Mouse (Mus musculus) heart, embryonic 14.5 days (tissue): Measurements from ENCODE around the gene Unc93b1. TPM values are rescaled to one million over a fixed set of nuclear protein-coding genes. Genes with fewer than 3 reads are reported as not detected.
A peak's percentile ranks its signal among the peaks of the same experiment; 100 is the strongest.

Experiments
- ATAC-seq: fragments of 200-750 bp; cut with Nextera tagmentation; 2 replicates; pipeline ENCODE4 v1.8.0; 2017; ENCODE audit warnings: low read depth, moderate TSS enrichment; ENCODE audit not compliant: insufficient number of reproducible peaks, insufficient read depth, low FRiP score
- H3K27ac ChIP-seq, 2 experiments: fragments of 200-500 bp in 1 of 2; fragments of 300-500 bp in 1 of 2; sonication (generic) in 1 of 2; replicated peaks in 1 of 2; 2 replicates each; pipeline ENCODE4 v1.5.1; 2012 to 2014; ENCODE audit warnings: low read depth in 2 of 2, low read length in 2 of 2, control low read depth in 1 of 2, mild to moderate bottlenecking in 1 of 2, mixed read lengths in 1 of 2; ENCODE audit not compliant: control insufficient read depth in 1 of 2, insufficient read depth in 1 of 2
- H3K27me3 ChIP-seq: fragments of 300-500 bp; sonication (generic); 2 replicates; pipeline ENCODE4 v1.6.1; 2014; ENCODE audit warnings: mild to moderate bottlenecking, low read length, control low read depth; ENCODE audit not compliant: control insufficient read depth, insufficient read depth
- H3K36me3 ChIP-seq: fragments of 300-500 bp; sonication (generic); 2 replicates; pipeline ENCODE4 v1.6.1; 2014; ENCODE audit warnings: mild to moderate bottlenecking, control low read depth, low read length, mixed read lengths; ENCODE audit not compliant: control insufficient read depth, insufficient read depth
- H3K4me1 ChIP-seq, 2 experiments: fragments of 200-500 bp in 1 of 2; fragments of 300-500 bp in 1 of 2; sonication (generic) in 1 of 2; 2 replicates each; pipeline ENCODE4 v1.6.1; 2012 to 2014; ENCODE audit warnings: low read length in 2 of 2, control low read depth in 1 of 2, mixed read lengths in 1 of 2; ENCODE audit not compliant: control insufficient read depth in 2 of 2, insufficient read depth in 2 of 2
- H3K4me2 ChIP-seq: fragments of 300-500 bp; sonication (generic); 2 replicates; pipeline ENCODE4 v1.6.1; 2014; ENCODE audit warnings: mild to moderate bottlenecking, low read length
- H3K4me3 ChIP-seq, 2 experiments: fragments of 200-500 bp in 1 of 2; fragments of 300-500 bp in 1 of 2; sonication (generic) in 1 of 2; 2 replicates each; pipeline ENCODE4 v1.5.1; 2012 to 2014; ENCODE audit warnings: low read length in 2 of 2, mild to moderate bottlenecking in 2 of 2, control low read depth in 1 of 2, low read depth in 1 of 2, moderate library complexity in 1 of 2; ENCODE audit not compliant: control insufficient read depth in 1 of 2, insufficient read depth in 1 of 2
- H3K9ac ChIP-seq: fragments of 300-500 bp; sonication (generic); 2 replicates; pipeline ENCODE4 v1.6.1; 2014; ENCODE audit warnings: mild to moderate bottlenecking, low read length
- H3K9me3 ChIP-seq: fragments of 300-500 bp; sonication (generic); 2 replicates; pipeline ENCODE4 v1.6.1; 2016; ENCODE audit warnings: low read length, control low read depth; ENCODE audit not compliant: control insufficient read depth
- WGBS: fragments of 180-500 bp; shearing (Covaris S2); extraction: QIAGEN DNeasy Blood & Tissue Kit; methylation state at CpG from one replicate; pipeline ENCODE4 v1.1.7; 2014; 5-methylcytosine and 5-hydroxymethylcytosine counted together
- polyA plus RNA-seq: library from polyadenylated mRNA; unstranded; fragments of >200 nt; fragmentation: Nextera tagmentation; extraction: Ambion mirVana; gene quantifications from 2 replicates; pipeline ENCODE4 v1.2.1, GENCODE M21; 2014

The Unc93b1 gene
- polyA plus RNA-seq = 11.2 and 14.5 TPM in 2 replicates

DNA sequence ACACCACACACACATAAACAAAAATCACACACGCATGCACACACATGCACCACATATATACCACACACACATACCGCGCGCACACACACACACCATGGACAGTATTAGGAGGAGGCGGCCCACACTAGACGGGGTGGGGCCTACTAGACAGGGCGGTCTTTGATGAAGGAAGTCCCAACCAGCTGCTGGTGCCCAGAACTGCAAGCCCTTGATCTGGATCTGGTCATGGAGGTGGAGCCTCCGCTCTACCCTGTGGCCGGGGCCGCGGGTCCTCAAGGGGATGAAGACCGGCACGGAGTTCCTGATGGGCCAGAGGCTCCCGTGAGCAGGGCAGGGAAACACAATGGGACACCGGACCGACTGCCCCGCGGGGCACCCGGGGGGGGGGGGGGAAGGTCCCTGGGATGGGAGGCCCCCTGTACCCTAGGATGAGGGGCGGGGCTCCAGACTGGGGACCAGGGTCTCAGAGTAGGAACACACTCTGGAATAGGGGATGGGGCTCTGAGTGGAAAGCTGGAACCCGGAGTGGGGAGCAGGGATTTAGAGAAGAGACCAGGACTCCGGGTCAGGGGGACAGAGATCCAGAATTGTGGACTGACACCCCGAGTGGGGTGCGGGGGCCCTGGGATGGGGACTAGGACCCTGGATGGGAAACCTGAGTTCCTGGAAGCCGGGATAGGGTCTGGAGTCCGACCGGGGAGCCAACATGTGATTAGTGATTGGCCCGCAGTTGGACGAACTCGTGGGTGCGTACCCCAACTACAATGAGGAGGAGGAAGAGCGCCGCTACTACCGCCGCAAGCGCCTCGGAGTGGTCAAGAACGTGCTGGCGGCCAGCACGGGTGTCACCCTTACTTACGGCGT is at the start of gene Unc93b1:
TSS of gene Unc93b1 (plus strand) at position 155 of the 864 bp plus-strand sequence.
- Histone ChIP-seq H3K4me3 (peak within 1 kb of the TSS; percentile 61 to 65), H3K9ac (peak within 1 kb of the TSS; percentile 73), H3K27ac (0 out of 4 replicates have a peak within 1 kb of the TSS, but pooled peaks of 1 of the 2 experiments have one; percentile 33), H3K4me1 (peaks cover 13 to 19% of the 10 kb centered on the region in 2 experiments), H3K9me3 (no peaks in the 10 kb centered on the region), H3K27me3 (no peaks in the 10 kb centered on the region), H3K36me3 (no peaks in the 10 kb centered on the region), H3K4me2 (peak within 1 kb of the TSS; percentile 93)
- peak; percentile 76 for ATAC-seq
- 7% methylated on average over 42 of the region's 42 CpGs for WGBS

GRCm38 (mm10) chr19:3889096-3889495 is 45.9 kb upstream of the Unc93b1 start:
- no peak for ATAC-seq
- Histone ChIP-seq H3K9me3 (no peaks in the 10 kb centered on the region), H3K4me2 (no peak overlapping the region), H3K9ac (no peak overlapping the region), H3K4me3 (no peak overlapping the region), H3K27me3 (no peaks in the 10 kb centered on the region), H3K27ac (no peak overlapping the region), H3K4me1 (peaks cover 15 to 19% of the 10 kb centered on the region in 2 experiments), H3K36me3 (peaks cover 85% of the 10 kb centered on the region)
- 94% methylated on average over 5 of the region's 5 CpGs for WGBS

- H3K27me3 ChIP-seq = no peaks in the 10 kb centered on the region
These were observed 44.8 kb upstream of the Unc93b1 start for GRCm38 (mm10) chr19:3890181-3890580.

GRCm38 (mm10) chr19:3893545-3894116 is 41.4 kb upstream of the Unc93b1 start:
- 56% methylated on average over 4 of the region's 4 CpGs for WGBS
- H3K27me3 ChIP-seq = no peaks in the 10 kb centered on the region
- no peak overlapping the region for H3K9ac ChIP-seq
- no peak overlapping the region for H3K4me2 ChIP-seq
- no peaks in the 10 kb centered on the region for H3K9me3 ChIP-seq
- no peak overlapping the region for H3K4me3 ChIP-seq
- peaks cover 14 to 24% of the 10 kb centered on the region in 2 experiments for H3K4me1 ChIP-seq
- peak; percentile 62 for ATAC-seq
- H3K27ac ChIP-seq = peak overlapping the region; percentile 37 to 55
- H3K36me3 ChIP-seq = peaks cover 97% of the 10 kb centered on the region

More at GRCm38 (mm10) chr19:3890181-3890580, 44.8 kb upstream of the Unc93b1 start:
- 88% methylated on average over 8 of the region's 8 CpGs for WGBS
- H3K4me2 ChIP-seq = no peak overlapping the region
- H3K27ac ChIP-seq = no peak overlapping the region
- peaks cover 94% of the 10 kb centered on the region for H3K36me3 ChIP-seq
- no peaks in the 10 kb centered on the region for H3K9me3 ChIP-seq
- H3K4me1 ChIP-seq = peaks cover 11 to 18% of the 10 kb centered on the region in 2 experiments
- ATAC-seq = no peak
- H3K9ac ChIP-seq = no peak overlapping the region
- no peak overlapping the region for H3K4me3 ChIP-seq

- ATAC-seq = no peak
- Histone ChIP-seq H3K4me3 (no peak overlapping the region), H3K27ac (peak overlapping the region in 1 of 2 experiments; percentile 55; a peak in 1 of 4 replicates), H3K27me3 (no peaks in the 10 kb centered on the region), H3K9ac (no peak overlapping the region), H3K36me3 (peaks cover 96% of the 10 kb centered on the region), H3K4me1 (peaks cover 14 to 24% of the 10 kb centered on the region in 2 experiments), H3K4me2 (no peak overlapping the region), H3K9me3 (no peaks in the 10 kb centered on the region)
- WGBS = 90% methylated on average over 2 of the region's 2 CpGs
These were observed 40.7 kb upstream of the Unc93b1 start for GRCm38 (mm10) chr19:3894294-3894693.

- 27% methylated on average over 3 of the region's 3 CpGs for WGBS
These were observed 39.8 kb upstream of the Unc93b1 start for GRCm38 (mm10) chr19:3895171-3895631.

GRCm38 (mm10) chr19:3896208-3896607 is 38.8 kb upstream of the Unc93b1 start:
- Histone ChIP-seq H3K27me3 (no peaks in the 10 kb centered on the region), H3K4me1 (peaks cover 14 to 24% of the 10 kb centered on the region in 2 experiments), H3K4me2 (no peak overlapping the region), H3K9ac (no peak overlapping the region), H3K36me3 (peaks cover 84% of the 10 kb centered on the region), H3K9me3 (no peaks in the 10 kb centered on the region), H3K27ac (no peak overlapping the region), H3K4me3 (no peak overlapping the region)
- 93% methylated on average over 10 of the region's 10 CpGs for WGBS
- no peak for ATAC-seq

More at GRCm38 (mm10) chr19:3895171-3895631, 39.8 kb upstream of the Unc93b1 start:
- H3K9me3 ChIP-seq = no peaks in the 10 kb centered on the region
- peaks cover 14 to 24% of the 10 kb centered on the region in 2 experiments for H3K4me1 ChIP-seq
- H3K9ac ChIP-seq = no peak overlapping the region
- no peak overlapping the region for H3K27ac ChIP-seq
- H3K36me3 ChIP-seq = peaks cover 94% of the 10 kb centered on the region
- ATAC-seq = no peak
- H3K4me2 ChIP-seq = no peak overlapping the region
- H3K27me3 ChIP-seq = no peaks in the 10 kb centered on the region
- no peak overlapping the region for H3K4me3 ChIP-seq
